Mouse (Mus musculus): Measurements from ENCODE around the gene Cdk5r2.

Cdk5r2 gene

GRCm38 (mm10) chr1:74851001-74851775, 3.5 kb upstream of the Cdk5r2 start:
- DNase-seq (ENCODE audit: low spot score), result no peak

GRCm38 (mm10) chr1:74855156-74855555, 422 bp downstream of the Cdk5r2 start:
- DNase-seq (ENCODE audit: low spot score), result no peak

- DNase-seq (ENCODE audit: low spot score), result no peak
Observed at GRCm38 (mm10) chr1:74855651-74856438, 1.1 kb downstream of the Cdk5r2 start.

- no peak for DNase-seq (ENCODE audit: low spot score)
Observed at GRCm38 (mm10) chr1:74856439-74856720, 1.6 kb downstream of the Cdk5r2 start.

- no peak for DNase-seq (ENCODE audit: low spot score)
Observed at GRCm38 (mm10) chr1:74856791-74857190, 2.1 kb downstream of the Cdk5r2 start.

- DNase-seq (ENCODE audit: low spot score), result no peak
Observed at GRCm38 (mm10) chr1:74857201-74857600, 2.5 kb downstream of the Cdk5r2 start.

- DNase-seq (ENCODE audit: low spot score), result no peak
Observed at GRCm38 (mm10) chr1:74857677-74858076, 2.9 kb downstream of the Cdk5r2 start.

GRCm38 (mm10) chr1:74858171-74858719, 3.5 kb downstream of the Cdk5r2 start:
- peak; percentile 81 for DNase-seq (ENCODE audit: low spot score)

- no peak for DNase-seq (ENCODE audit: low spot score)
Observed at GRCm38 (mm10) chr1:74858805-74859204, 4.1 kb downstream of the Cdk5r2 start.

- no peak for DNase-seq (ENCODE audit: low spot score)
Observed at GRCm38 (mm10) chr1:74859223-74859984, 4.7 kb downstream of the Cdk5r2 start.

- DNase-seq (ENCODE audit: low spot score), result no peak
Observed at GRCm38 (mm10) chr1:74861783-74862182, 7.0 kb downstream of the Cdk5r2 start.

GRCm38 (mm10) chr1:74872218-74872617, 17.5 kb downstream of the Cdk5r2 start:
- no peak for DNase-seq (ENCODE audit: low spot score)

GRCm38 (mm10) chr1:74877199-74877598, 22.5 kb downstream of the Cdk5r2 start:
- DNase-seq (ENCODE audit: low spot score), result no peak

GRCm38 (mm10) chr1:74880785-74881360, 26.1 kb downstream of the Cdk5r2 start:
- DNase-seq (ENCODE audit: low spot score), result no peak

GRCm38 (mm10) chr1:74882055-74882734, 27.5 kb downstream of the Cdk5r2 start:
- DNase-seq (ENCODE audit: low spot score), result no peak

GRCm38 (mm10) chr1:74882828-74883227, 28.1 kb downstream of the Cdk5r2 start:
- DNase-seq (ENCODE audit: low spot score), result no peak

GRCm38 (mm10) chr1:74883441-74883840, 28.7 kb downstream of the Cdk5r2 start:
- DNase-seq (ENCODE audit: low spot score), result no peak

GRCm38 (mm10) chr1:74884196-74885141, 29.7 kb downstream of the Cdk5r2 start:
- DNase-seq (ENCODE audit: low spot score), result no peak

- DNase-seq (ENCODE audit: low spot score), result no peak
Observed at GRCm38 (mm10) chr1:74885369-74886042, 30.8 kb downstream of the Cdk5r2 start, which contains the start of gene Fev. Gene Fev (minus strand): TSS chr1:74885419.

GRCm38 (mm10) chr1:74891513-74891912, 36.8 kb downstream of the Cdk5r2 start:
- no peak for DNase-seq (ENCODE audit: low spot score)
